Mouse (Mus musculus): ENCODE results near the gene Btbd11. TPM values are rescaled to one million over a fixed set of nuclear protein-coding genes. Genes with fewer than 3 reads are reported as not detected.

Btbd11 gene
- polyA plus RNA-seq, 1 experiment from 2014 or later = 4.4 TPM

DNA sequence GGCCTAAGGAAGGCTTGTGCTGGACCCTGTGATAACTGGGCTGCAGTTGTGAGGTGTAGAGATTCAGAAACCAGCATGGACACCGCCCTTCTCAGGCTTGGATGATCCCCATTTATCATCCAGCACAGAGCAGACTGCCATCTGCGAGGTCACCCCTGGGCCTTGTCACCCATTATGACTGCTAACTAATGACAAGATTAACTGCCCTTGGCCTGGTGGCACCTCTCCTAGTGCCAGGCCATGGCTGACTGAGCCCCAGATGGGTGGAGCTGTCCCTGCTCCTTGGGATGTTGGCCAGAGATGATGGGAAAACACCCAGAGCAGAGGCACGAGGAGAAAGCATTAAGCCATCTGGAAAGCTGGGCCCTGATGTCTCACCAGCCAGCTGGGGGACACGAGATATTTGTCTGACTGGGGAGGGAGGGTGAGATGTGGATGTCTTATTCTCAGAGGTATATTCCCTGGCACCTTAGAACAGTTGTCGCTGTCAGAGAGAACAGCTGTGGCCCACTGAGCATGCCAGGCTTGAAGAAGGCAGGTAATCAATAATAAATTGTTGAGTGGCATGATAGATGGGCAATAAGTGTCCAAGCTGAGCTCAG is 121.7 kb downstream of the Btbd11 start:
- H3K27me3 ChIP-seq (ENCODE audit: control insufficient read depth, insufficient read depth, low read length) = no peaks in the 10 kb centered on the region
- no peaks in the 10 kb centered on the region for H3K36me3 ChIP-seq (replicated peaks; ENCODE audit: control insufficient read depth, insufficient read depth, low read depth, low read length)
- H3K9me3 ChIP-seq (replicated peaks; ENCODE audit: control insufficient read depth, low read length) = no peaks in the 10 kb centered on the region
- H3K27ac ChIP-seq (replicated peaks; ENCODE audit: low read depth, low read length) = no peak overlapping the region
- no peak overlapping the region for H3K4me2 ChIP-seq (ENCODE audit: low read depth, low read length)
- no peak overlapping the region for H3K9ac ChIP-seq (replicated peaks; ENCODE audit: low read length)
- H3K4me1 ChIP-seq (ENCODE audit: control insufficient read depth, insufficient read depth, low read length) = no peaks in the 10 kb centered on the region
- DNase-seq (ENCODE audit: low spot score) = no peak
- 84% methylated on average over 5 of the region's 5 CpGs for WGBS
- ATAC-seq (replicated peaks; ENCODE audit: insufficient number of reproducible peaks, low FRiP score, low TSS enrichment, low read depth) = no peak
- no peak overlapping the region for H3K4me3 ChIP-seq (ENCODE audit: low read depth, low read length)

- Histone ChIP-seq H3K36me3 (replicated peaks; ENCODE audit: control insufficient read depth, insufficient read depth, low read depth, low read length) (no peaks in the 10 kb centered on the region), H3K9ac (replicated peaks; ENCODE audit: low read length) (no peak overlapping the region), H3K4me1 (ENCODE audit: control insufficient read depth, insufficient read depth, low read length) (no peaks in the 10 kb centered on the region), H3K4me3 (ENCODE audit: low read depth, low read length) (no peak overlapping the region), H3K27me3 (ENCODE audit: control insufficient read depth, insufficient read depth, low read length) (no peaks in the 10 kb centered on the region), H3K27ac (replicated peaks; ENCODE audit: low read depth, low read length) (no peak overlapping the region), H3K9me3 (replicated peaks; ENCODE audit: control insufficient read depth, low read length) (no peaks in the 10 kb centered on the region), H3K4me2 (ENCODE audit: low read depth, low read length) (no peak overlapping the region)
- ATAC-seq (replicated peaks; ENCODE audit: insufficient number of reproducible peaks, low FRiP score, low TSS enrichment, low read depth) = no peak
- 82% methylated on average over 1 of the region's 1 CpGs for WGBS
- no peak for DNase-seq (ENCODE audit: low spot score)
Observed at GRCm38 (mm10) chr10:85509000-85509399, 122.4 kb downstream of the Btbd11 start.

DNA sequence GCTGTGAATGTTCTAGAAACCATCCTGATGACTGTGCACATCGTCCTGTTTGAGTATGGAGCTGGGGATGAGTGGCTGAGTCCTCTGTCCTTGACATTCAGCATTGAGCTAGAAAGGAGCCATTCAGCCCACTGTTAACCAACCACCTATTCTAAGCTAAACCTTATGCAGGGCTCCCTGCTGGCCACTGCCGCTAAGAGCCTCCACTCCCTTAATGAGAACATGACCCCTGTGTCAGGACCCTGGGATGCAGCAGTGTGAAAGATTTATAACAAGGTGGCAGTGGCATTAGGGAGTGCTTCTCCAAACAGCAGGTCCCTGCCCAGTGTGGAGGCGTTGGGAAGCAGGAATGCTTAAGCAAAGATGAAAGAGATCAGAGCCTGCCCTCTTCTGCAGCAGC is 123.7 kb downstream of the Btbd11 start:
- Histone ChIP-seq H3K4me2 (ENCODE audit: low read depth, low read length) (no peak overlapping the region), H3K9me3 (replicated peaks; ENCODE audit: control insufficient read depth, low read length) (no peaks in the 10 kb centered on the region), H3K27ac (replicated peaks; ENCODE audit: low read depth, low read length) (no peak overlapping the region), H3K4me3 (ENCODE audit: low read depth, low read length) (no peak overlapping the region), H3K9ac (replicated peaks; ENCODE audit: low read length) (no peak overlapping the region), H3K27me3 (ENCODE audit: control insufficient read depth, insufficient read depth, low read length) (no peaks in the 10 kb centered on the region), H3K4me1 (ENCODE audit: control insufficient read depth, insufficient read depth, low read length) (no peaks in the 10 kb centered on the region), H3K36me3 (replicated peaks; ENCODE audit: control insufficient read depth, insufficient read depth, low read depth, low read length) (no peaks in the 10 kb centered on the region)
- WGBS = 21% methylated on average over 3 of the region's 3 CpGs
- ATAC-seq (replicated peaks; ENCODE audit: insufficient number of reproducible peaks, low FRiP score, low TSS enrichment, low read depth) (no peak), DNase-seq (ENCODE audit: low spot score) (no peak)

DNA sequence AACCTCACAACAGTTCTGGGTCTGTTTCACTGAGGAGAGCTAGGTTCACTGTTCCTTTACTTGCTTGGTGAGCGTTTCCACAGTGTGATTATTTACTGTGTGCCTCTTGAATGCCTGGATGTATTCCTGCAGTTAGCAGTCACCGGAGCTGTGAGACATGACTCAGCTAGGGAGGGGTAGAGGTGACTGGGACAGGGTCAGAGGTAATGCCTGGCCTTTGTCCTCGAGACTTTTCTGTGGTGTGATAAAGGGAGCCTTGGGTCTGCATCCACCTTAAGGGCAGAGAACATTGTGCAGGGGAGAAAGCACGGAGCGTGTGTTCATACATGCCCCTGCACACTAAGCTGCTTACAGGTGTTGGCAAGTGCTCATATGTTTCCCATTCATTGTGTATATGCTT is 126.2 kb downstream of the Btbd11 start:
- no peaks in the 10 kb centered on the region for H3K27me3 ChIP-seq (ENCODE audit: control insufficient read depth, insufficient read depth, low read length)
- no peak for ATAC-seq (replicated peaks; ENCODE audit: insufficient number of reproducible peaks, low FRiP score, low TSS enrichment, low read depth)
- H3K4me3 ChIP-seq (ENCODE audit: low read depth, low read length) = no peak overlapping the region
- no peak overlapping the region for H3K4me2 ChIP-seq (ENCODE audit: low read depth, low read length)
- no peak overlapping the region for H3K27ac ChIP-seq (replicated peaks; ENCODE audit: low read depth, low read length)
- no peak overlapping the region for H3K9ac ChIP-seq (replicated peaks; ENCODE audit: low read length)
- H3K9me3 ChIP-seq (replicated peaks; ENCODE audit: control insufficient read depth, low read length) = no peaks in the 10 kb centered on the region
- H3K36me3 ChIP-seq (replicated peaks; ENCODE audit: control insufficient read depth, insufficient read depth, low read depth, low read length) = no peaks in the 10 kb centered on the region
- 77% methylated on average over 5 of the region's 5 CpGs for WGBS
- DNase-seq (ENCODE audit: low spot score) = no peak
- no peaks in the 10 kb centered on the region for H3K4me1 ChIP-seq (ENCODE audit: control insufficient read depth, insufficient read depth, low read length)

DNA sequence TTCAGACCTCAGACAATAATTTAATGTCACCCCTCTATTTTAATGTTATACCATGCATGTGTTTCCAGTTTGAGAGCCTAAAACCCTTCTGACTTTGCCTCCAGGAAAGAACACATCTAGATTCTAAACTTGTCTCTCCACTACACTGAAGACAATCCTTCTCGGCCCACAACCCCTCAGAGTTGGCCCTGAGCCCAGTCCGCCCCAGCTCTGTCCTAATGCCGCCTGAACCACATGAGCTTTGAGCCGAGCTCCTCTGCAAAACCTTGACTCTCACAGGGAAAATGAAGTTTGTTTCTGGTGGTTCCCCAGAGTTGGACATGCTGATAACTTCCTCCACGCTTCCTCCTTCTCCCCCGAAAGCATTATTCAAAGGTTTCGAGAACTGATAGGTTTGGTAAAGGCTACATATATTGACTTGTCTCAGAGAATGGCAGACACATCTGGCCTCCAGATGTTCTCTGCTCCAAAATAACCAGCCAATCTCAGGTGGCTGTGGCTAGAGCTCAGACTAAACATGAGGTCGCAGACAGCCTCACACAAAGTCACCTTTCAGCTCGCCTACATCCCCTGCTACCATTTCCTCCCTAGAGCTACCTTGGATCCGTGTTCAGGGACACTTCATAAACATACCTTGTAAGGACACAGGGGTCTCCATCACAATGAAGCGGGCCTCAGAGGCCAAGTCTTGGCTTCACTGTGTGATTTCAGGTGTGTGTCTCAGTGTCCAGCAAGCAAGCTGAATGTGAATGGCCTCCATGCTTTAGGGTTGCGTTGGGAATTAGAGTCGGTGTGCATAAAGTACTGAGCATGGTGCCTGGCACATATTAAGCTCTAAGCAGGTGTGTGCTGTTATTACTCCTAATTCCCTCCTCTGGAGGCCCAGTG is 130.9 kb downstream of the Btbd11 start:
- 40% methylated on average over 13 of the region's 13 CpGs for WGBS
- H3K27ac ChIP-seq (replicated peaks; ENCODE audit: low read depth, low read length) = peak overlapping the region; percentile 1; the same call in 1 of the 2 replicates
- peak; percentile 54 for ATAC-seq (replicated peaks; ENCODE audit: insufficient number of reproducible peaks, low FRiP score, low TSS enrichment, low read depth)

GRCm38 (mm10) chr10:85518111-85518409 is 131.4 kb downstream of the Btbd11 start:
- Histone ChIP-seq H3K36me3 (replicated peaks; ENCODE audit: control insufficient read depth, insufficient read depth, low read depth, low read length) (no peaks in the 10 kb centered on the region), H3K4me2 (ENCODE audit: low read depth, low read length) (no peak overlapping the region), H3K4me1 (ENCODE audit: control insufficient read depth, insufficient read depth, low read length) (no peaks in the 10 kb centered on the region), H3K4me3 (ENCODE audit: low read depth, low read length) (no peak overlapping the region), H3K9ac (replicated peaks; ENCODE audit: low read length) (no peak overlapping the region), H3K9me3 (replicated peaks; ENCODE audit: control insufficient read depth, low read length) (no peaks in the 10 kb centered on the region), H3K27me3 (ENCODE audit: control insufficient read depth, insufficient read depth, low read length) (no peaks in the 10 kb centered on the region), H3K27ac (replicated peaks; ENCODE audit: low read depth, low read length) (0 out of 2 replicates have a peak overlapping the region, but pooled peaks have one; percentile 1)
- no peak for ATAC-seq (replicated peaks; ENCODE audit: insufficient number of reproducible peaks, low FRiP score, low TSS enrichment, low read depth)
- WGBS = 70% methylated on average over 6 of the region's 6 CpGs
- no peak for DNase-seq (ENCODE audit: low spot score)

More for the DNA sequence above, 130.9 kb downstream of the Btbd11 start:
- peak; percentile 76 for DNase-seq (ENCODE audit: low spot score)
- Histone ChIP-seq H3K9ac (replicated peaks; ENCODE audit: low read length) (no peak overlapping the region), H3K9me3 (replicated peaks; ENCODE audit: control insufficient read depth, low read length) (no peaks in the 10 kb centered on the region), H3K4me3 (ENCODE audit: low read depth, low read length) (no peak overlapping the region), H3K36me3 (replicated peaks; ENCODE audit: control insufficient read depth, insufficient read depth, low read depth, low read length) (no peaks in the 10 kb centered on the region), H3K27me3 (ENCODE audit: control insufficient read depth, insufficient read depth, low read length) (no peaks in the 10 kb centered on the region), H3K4me2 (ENCODE audit: low read depth, low read length) (no peak overlapping the region), H3K4me1 (ENCODE audit: control insufficient read depth, insufficient read depth, low read length) (no peaks in the 10 kb centered on the region)

DNA sequence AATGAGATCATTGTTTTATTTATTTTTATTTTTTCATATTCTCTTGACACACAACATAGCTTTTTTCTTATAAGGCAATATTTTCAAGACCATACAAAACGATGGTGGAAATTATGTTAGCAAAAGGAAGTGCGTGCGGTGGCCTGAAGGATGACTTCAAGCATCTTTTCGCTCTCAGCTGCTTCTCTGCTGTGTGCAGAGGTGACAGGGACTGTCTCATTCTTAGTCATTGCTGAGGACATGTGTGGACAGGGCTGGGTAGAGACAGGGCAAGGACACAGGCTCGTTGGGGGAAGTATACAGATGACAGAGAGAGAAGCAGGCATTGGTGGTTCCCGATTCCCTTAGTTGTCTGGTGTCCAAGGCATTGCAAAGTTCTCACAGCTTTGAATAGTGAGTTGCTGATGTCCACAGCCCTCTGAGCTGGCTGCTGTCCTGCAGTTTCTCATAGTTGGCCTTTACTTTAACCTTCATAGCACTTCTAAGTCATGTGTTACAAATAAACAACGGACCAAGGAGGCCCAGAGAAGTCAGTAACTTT is 135.7 kb downstream of the Btbd11 start:
- DNase-seq (ENCODE audit: low spot score) (no peak), ATAC-seq (replicated peaks; ENCODE audit: insufficient number of reproducible peaks, low FRiP score, low TSS enrichment, low read depth) (no peak)
- H3K9ac ChIP-seq (replicated peaks; ENCODE audit: low read length) = no peak overlapping the region
- H3K27ac ChIP-seq (replicated peaks; ENCODE audit: low read depth, low read length) = no peak overlapping the region
- no peaks in the 10 kb centered on the region for H3K9me3 ChIP-seq (replicated peaks; ENCODE audit: control insufficient read depth, low read length)
- no peaks in the 10 kb centered on the region; the same call in 1 of the 2 replicates for H3K4me1 ChIP-seq (ENCODE audit: control insufficient read depth, insufficient read depth, low read length)
- WGBS = 84% methylated on average over 7 of the region's 7 CpGs
- no peaks in the 10 kb centered on the region for H3K27me3 ChIP-seq (ENCODE audit: control insufficient read depth, insufficient read depth, low read length)
- no peak overlapping the region for H3K4me2 ChIP-seq (ENCODE audit: low read depth, low read length)
- H3K36me3 ChIP-seq (replicated peaks; ENCODE audit: control insufficient read depth, insufficient read depth, low read depth, low read length) = no peaks in the 10 kb centered on the region
- H3K4me3 ChIP-seq (ENCODE audit: low read depth, low read length) = no peak overlapping the region
